Mouse (Mus musculus) heart, adult 2 months (tissue): ENCODE data around the gene Ndp. TPM values are rescaled to one million over a fixed set of nuclear protein-coding genes. Genes with fewer than 3 reads are reported as not detected.

Source experiments
- DNase-seq, 2 experiments: peaks; one replicate each; pipeline ENCODE4 v3.0.0; 2021
- H3K27ac ChIP-seq: fragments of 200-600 bp; 2 replicates; pipeline ENCODE4 v1.8.1; 2022
- H3K27me3 ChIP-seq: fragments of 200-500 bp; 2 replicates; pipeline ENCODE4 v1.6.1; 2012; ENCODE audit warnings: mild to moderate bottlenecking, low read length, inconsistent platforms, mixed read lengths; ENCODE audit not compliant: control insufficient read depth, insufficient read depth
- H3K36me3 ChIP-seq: fragments of 200-500 bp; 2 replicates; pipeline ENCODE4 v1.6.1; 2012; ENCODE audit warnings: low read length, inconsistent platforms; ENCODE audit not compliant: control insufficient read depth, insufficient read depth
- H3K4me1 ChIP-seq: fragments of 200-500 bp; 2 replicates; pipeline ENCODE4 v1.6.1; 2011; ENCODE audit warnings: low read length; ENCODE audit not compliant: control insufficient read depth, insufficient read depth
- H3K4me3 ChIP-seq: fragments of 200-600 bp; 2 replicates; pipeline ENCODE4 v1.8.1; 2022
- H3K79me2 ChIP-seq: fragments of 200-500 bp; replicated peaks from 2 replicates; pipeline ENCODE4 v1.6.1; 2012; ENCODE audit warnings: mild to moderate bottlenecking, inconsistent platforms, low read length, moderate library complexity, mixed read lengths; ENCODE audit not compliant: control insufficient read depth, insufficient read depth
- H3K9ac ChIP-seq: fragments of 200-500 bp; 2 replicates; pipeline ENCODE4 v1.6.1; 2012; ENCODE audit warnings: low read depth, mild to moderate bottlenecking, control low read depth, inconsistent platforms, low read length, mixed read lengths
- CTCF ChIP-seq: fragments of 200-600 bp; IDR thresholded peaks from 2 replicates; pipeline ENCODE4 v1.8.1; 2022; ENCODE audit warnings: antibody characterized with exemption, mild to moderate bottlenecking, moderate library complexity
- EP300 ChIP-seq: fragments of 200-500 bp; IDR thresholded peaks from 2 replicates; pipeline ENCODE4 v1.6.1; 2011; ENCODE audit warnings: low read depth, low read length, control low read depth; ENCODE audit not compliant: insufficient read depth
- POLR2A ChIP-seq: fragments of 200-500 bp; IDR thresholded peaks from 2 replicates; pipeline ENCODE4 v1.6.1; 2011; ENCODE audit warnings: mild to moderate bottlenecking, low read depth, low read length, control low read depth; ENCODE audit not compliant: insufficient read depth
- WGBS: fragments of 180-500 bp; shearing (Covaris S2); methylation state at CpG from one replicate; pipeline ENCODE4 v1.1.7; 2018; 5-methylcytosine and 5-hydroxymethylcytosine counted together
- intact Hi-C: fragments of 180-260 bp; cut with DNase I; formaldehyde crosslinking; loops from one replicate; pipeline ENCODE4 v1.15.1; 2025
- polyA plus RNA-seq: library from polyadenylated mRNA; depleted of rRNA; stranded (reverse); fragments of >200 nt; gene quantifications from 2 replicates; pipeline ENCODE4 v1.2.3, GENCODE M21; 2012
- total RNA-seq, 2 experiments: library from RNA; stranded (reverse); gene quantifications; 2 replicates each; pipeline ENCODE4 v1.2.3; 2021

The Ndp gene
- total and polyA plus RNA-seq, 3 experiments = 0.10 TPM; not detected in 2

DNA sequence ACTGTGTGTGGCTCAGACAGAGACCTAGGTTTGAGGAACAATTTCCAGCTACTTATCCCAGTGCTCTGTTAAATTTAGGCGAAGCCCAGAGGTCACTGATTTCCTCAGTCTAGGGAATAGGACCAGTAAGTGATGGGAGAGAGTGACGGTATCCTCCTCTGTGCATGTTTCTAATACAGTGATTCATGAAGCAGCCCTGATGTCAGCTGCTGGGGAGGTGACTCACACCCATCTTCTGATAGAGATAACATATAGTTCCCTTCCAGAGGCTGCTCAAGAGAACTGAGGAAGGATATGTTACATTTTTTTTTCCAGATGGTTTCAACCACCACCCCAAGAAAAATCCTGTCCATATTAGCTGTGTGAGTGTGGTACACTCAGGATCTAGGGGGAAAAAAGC, 2.9 kb downstream of the Ndp start:
- Histone ChIP-seq H3K79me2 (no peaks in the 10 kb centered on the region), H3K27ac (no peak overlapping the region), H3K27me3 (no peaks in the 10 kb centered on the region), H3K4me1 (no peaks in the 10 kb centered on the region; the same call in 1 of the 2 replicates), H3K4me3 (no peak overlapping the region), H3K36me3 (no peaks in the 10 kb centered on the region), H3K9ac (no peak overlapping the region)
- no peak for DNase-seq
- TF ChIP-seq POLR2A (no peak), EP300 (no peak), CTCF (no peak)
- intact Hi-C loops = no loop called here
- 59% methylated on average over 2 of the region's 2 CpGs for WGBS

DNA sequence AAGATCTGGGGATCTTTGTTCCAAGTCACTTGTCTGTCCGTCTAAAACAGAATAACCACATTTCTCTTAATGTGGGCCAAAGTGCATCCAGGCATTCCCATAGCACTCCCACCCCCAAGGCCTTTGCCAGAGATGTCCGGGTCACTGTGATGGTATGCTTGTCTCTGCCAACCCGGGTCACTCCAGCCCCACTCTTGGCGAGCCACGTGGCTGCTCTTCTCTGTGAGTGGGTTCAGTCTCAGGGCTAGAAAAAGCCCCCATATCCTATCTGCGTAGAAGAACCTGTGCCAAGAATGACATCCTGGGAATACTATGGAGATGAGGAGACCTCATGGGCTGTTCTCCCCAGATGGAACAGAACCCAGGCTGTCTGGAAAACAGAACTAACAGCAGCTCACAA, 4.0 kb downstream of the Ndp start:
- DNase-seq = no peak
- H3K36me3 ChIP-seq = no peaks in the 10 kb centered on the region
- no peak overlapping the region for H3K4me3 ChIP-seq
- no peak for TF ChIP-seq EP300
- TF ChIP-seq CTCF = no peak
- TF ChIP-seq POLR2A = no peak
- H3K79me2 ChIP-seq = no peaks in the 10 kb centered on the region
- 58% methylated on average over 6 of the region's 6 CpGs for WGBS
- no peaks in the 10 kb centered on the region for H3K27me3 ChIP-seq
- H3K4me1 ChIP-seq = no peaks in the 10 kb centered on the region; the same call in 1 of the 2 replicates
- H3K9ac ChIP-seq = no peak overlapping the region
- H3K27ac ChIP-seq = no peak overlapping the region
- intact Hi-C loops = no loop called here

DNA sequence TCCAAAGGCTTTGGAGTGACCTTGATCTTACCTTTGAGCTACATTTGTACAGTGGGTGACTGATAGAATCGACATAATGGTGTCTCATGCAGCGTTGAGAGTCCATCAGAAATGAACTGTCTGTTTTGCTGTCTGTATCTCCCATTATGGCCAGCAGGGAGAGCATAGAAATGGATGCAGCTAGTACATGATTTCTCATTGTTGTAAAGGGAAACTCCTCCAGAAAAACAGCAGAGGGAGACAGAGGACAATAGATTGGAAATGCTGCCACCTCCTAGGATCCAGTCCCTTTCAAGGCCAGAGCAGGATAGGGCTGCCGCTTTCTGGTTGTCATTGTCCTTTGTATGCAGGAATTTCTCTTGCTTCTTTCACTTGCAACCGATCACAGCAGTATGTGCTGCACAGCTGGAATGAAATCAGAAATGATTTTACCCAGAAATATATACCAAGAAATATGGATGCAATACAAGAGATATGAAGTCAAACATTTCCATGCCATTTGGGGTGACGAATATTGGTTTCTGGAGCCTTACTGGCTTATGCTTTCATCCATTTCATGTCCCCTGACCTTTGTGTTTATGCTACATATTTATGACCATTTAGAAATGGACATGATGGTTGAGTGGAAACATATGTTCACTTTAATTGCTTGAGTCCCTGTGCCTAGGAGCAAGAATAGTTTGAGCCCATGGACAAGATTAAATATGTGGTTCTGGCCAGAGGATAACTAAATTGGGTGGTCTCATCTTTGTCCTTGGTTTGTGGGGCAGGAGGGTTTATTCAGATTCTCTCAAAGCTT, 17.0 kb downstream of the Ndp start:
- WGBS = 28% methylated on average over 5 of the region's 5 CpGs
- intact Hi-C loops = loop anchor here (10.0 kb wide), 1 partner anchor 1550 kb away; no protein-coding TSS in a partner anchor
- Histone ChIP-seq H3K4me1 (no peaks in the 10 kb centered on the region), H3K9ac (no peak overlapping the region), H3K27me3 (no peaks in the 10 kb centered on the region), H3K27ac (no peak overlapping the region), H3K36me3 (no peaks in the 10 kb centered on the region), H3K79me2 (no peaks in the 10 kb centered on the region), H3K4me3 (no peak overlapping the region)
- no peak for DNase-seq
- 0 out of 2 replicates have a peak, but pooled peaks have one; percentile 37 for TF ChIP-seq EP300
- no peak for TF ChIP-seq POLR2A
- TF ChIP-seq CTCF = peak; percentile 80

- Histone ChIP-seq H3K4me1 (no peaks in the 10 kb centered on the region), H3K79me2 (no peaks in the 10 kb centered on the region), H3K27me3 (no peaks in the 10 kb centered on the region), H3K9ac (no peak overlapping the region), H3K27ac (no peak overlapping the region), H3K36me3 (no peaks in the 10 kb centered on the region), H3K4me3 (no peak overlapping the region)
- intact Hi-C loops = no loop called here
- DNase-seq = no peak
- TF ChIP-seq CTCF = no peak
- TF ChIP-seq EP300 = no peak
- TF ChIP-seq POLR2A = no peak
These were observed 43.8 kb downstream of the Ndp start for GRCm38 (mm10) chrX:16867640-16868314.

GRCm38 (mm10) chrX:16860244-16860643, 51.3 kb downstream of the Ndp start:
- Histone ChIP-seq H3K4me1 (no peaks in the 10 kb centered on the region), H3K27me3 (no peaks in the 10 kb centered on the region), H3K9ac (no peak overlapping the region), H3K27ac (no peak overlapping the region), H3K4me3 (no peak overlapping the region), H3K36me3 (no peaks in the 10 kb centered on the region), H3K79me2 (no peaks in the 10 kb centered on the region)
- TF ChIP-seq POLR2A = no peak
- peak; percentile 70 for TF ChIP-seq CTCF
- no peak for DNase-seq
- intact Hi-C loops = loop anchor here (1.0 kb wide), 1 partner anchor 410 kb away; no protein-coding TSS in a partner anchor

GRCm38 (mm10) chrX:16846034-16846433, 65.5 kb downstream of the Ndp start:
- Histone ChIP-seq H3K4me3 (no peak overlapping the region), H3K4me1 (no peaks in the 10 kb centered on the region), H3K9ac (no peak overlapping the region)

More at GRCm38 (mm10) chrX:16846034-16846433, 65.5 kb downstream of the Ndp start:
- H3K27me3 ChIP-seq = no peaks in the 10 kb centered on the region
- H3K27ac ChIP-seq = no peak overlapping the region
- no peaks in the 10 kb centered on the region for H3K36me3 ChIP-seq
- intact Hi-C loops = no loop called here
- H3K79me2 ChIP-seq = no peaks in the 10 kb centered on the region
- WGBS = 89% methylated on average over 2 of the region's 2 CpGs
- no peak for DNase-seq
- TF ChIP-seq POLR2A = no peak
- TF ChIP-seq EP300 = no peak
- TF ChIP-seq CTCF = no peak
